Mouse (Mus musculus): ENCODE results near the gene Bend4. TPM values are rescaled to one million over a fixed set of nuclear protein-coding genes. Genes with fewer than 3 reads are reported as not detected.

The Bend4 gene
- 7.4 and 7.5 TPM in 2 replicates for polyA plus RNA-seq (2015; fragmentation: Nextera tagmentation; extraction: Ambion mirVana)

GRCm38 (mm10) chr5:67427443-67428360 lies at the start of gene Bend4:
Gene Bend4 (minus strand): TSS chr5:67428310.
- H3K4me3 ChIP-seq (ENCODE audit: low read length) = peak within 1 kb of the TSS; percentile 76
- peaks cover 9% of the 10 kb centered on the region; the same call in 1 of the 2 replicates for H3K4me1 ChIP-seq (replicated peaks; ENCODE audit: control insufficient read depth, insufficient read depth, low read length)
- peak within 1 kb of the TSS; percentile 59 for H3K27ac ChIP-seq (ENCODE audit: low read length)
- peak within 1 kb of the TSS; percentile 69 for H3K9ac ChIP-seq (ENCODE audit: low read length)
- no peaks in the 10 kb centered on the region for H3K9me3 ChIP-seq (ENCODE audit: control insufficient read depth, low read length)
- peaks cover 11% of the 10 kb centered on the region for H3K27me3 ChIP-seq (ENCODE audit: control insufficient read depth, insufficient read depth, low read depth, low read length)
- peak; percentile 86 for ATAC-seq (ENCODE audit: low read depth)
- H3K4me2 ChIP-seq (ENCODE audit: low read depth, low read length) = peak within 1 kb of the TSS; percentile 90
- 2% methylated on average over 58 of the region's 90 CpGs for WGBS
- no peaks in the 10 kb centered on the region for H3K36me3 ChIP-seq (ENCODE audit: control insufficient read depth, insufficient read depth, low read length)

GRCm38 (mm10) chr5:67473723-67474122 lies 45.6 kb upstream of the Bend4 start:
- Histone ChIP-seq H3K9me3 (ENCODE audit: control insufficient read depth, low read length) (no peaks in the 10 kb centered on the region), H3K4me1 (replicated peaks; ENCODE audit: control insufficient read depth, insufficient read depth, low read length) (peaks cover 13% of the 10 kb centered on the region), H3K4me3 (ENCODE audit: low read length) (no peak overlapping the region), H3K27me3 (ENCODE audit: control insufficient read depth, insufficient read depth, low read depth, low read length) (no peaks in the 10 kb centered on the region), H3K27ac (ENCODE audit: low read length) (peak overlapping the region; percentile 79), H3K4me2 (ENCODE audit: low read depth, low read length) (0 out of 2 replicates have a peak overlapping the region, but pooled peaks have one; percentile 4), H3K9ac (ENCODE audit: low read length) (no peak overlapping the region), H3K36me3 (ENCODE audit: control insufficient read depth, insufficient read depth, low read length) (no peaks in the 10 kb centered on the region)
- WGBS = 10% methylated on average over 8 of the region's 8 CpGs
- ATAC-seq (ENCODE audit: low read depth) = peak; percentile 78

- Histone ChIP-seq H3K9me3 (ENCODE audit: control insufficient read depth, low read length) (no peaks in the 10 kb centered on the region), H3K27ac (ENCODE audit: low read length) (peak overlapping the region; percentile 79), H3K9ac (ENCODE audit: low read length) (no peak overlapping the region), H3K4me2 (ENCODE audit: low read depth, low read length) (no peak overlapping the region), H3K4me1 (replicated peaks; ENCODE audit: control insufficient read depth, insufficient read depth, low read length) (peaks cover 13% of the 10 kb centered on the region), H3K36me3 (ENCODE audit: control insufficient read depth, insufficient read depth, low read length) (no peaks in the 10 kb centered on the region), H3K4me3 (ENCODE audit: low read length) (no peak overlapping the region), H3K27me3 (ENCODE audit: control insufficient read depth, insufficient read depth, low read depth, low read length) (no peaks in the 10 kb centered on the region)
- WGBS = 36% methylated on average over 5 of the region's 5 CpGs
- ATAC-seq (ENCODE audit: low read depth) = peak; percentile 71
Observed at GRCm38 (mm10) chr5:67473094-67473493, 45.0 kb upstream of the Bend4 start.

- Histone ChIP-seq H3K4me1 (replicated peaks; ENCODE audit: control insufficient read depth, insufficient read depth, low read length) (no peaks in the 10 kb centered on the region), H3K9me3 (ENCODE audit: control insufficient read depth, low read length) (no peaks in the 10 kb centered on the region; the same call in 1 of the 2 replicates), H3K36me3 (ENCODE audit: control insufficient read depth, insufficient read depth, low read length) (no peaks in the 10 kb centered on the region), H3K4me2 (ENCODE audit: low read depth, low read length) (no peak overlapping the region), H3K9ac (ENCODE audit: low read length) (no peak overlapping the region), H3K4me3 (ENCODE audit: low read length) (no peak overlapping the region), H3K27me3 (ENCODE audit: control insufficient read depth, insufficient read depth, low read depth, low read length) (no peaks in the 10 kb centered on the region), H3K27ac (ENCODE audit: low read length) (no peak overlapping the region)
- no peak for ATAC-seq (ENCODE audit: low read depth)
- 79% methylated on average over 15 of the region's 15 CpGs for WGBS
Observed at GRCm38 (mm10) chr5:67466866-67467530, 38.9 kb upstream of the Bend4 start.

GRCm38 (mm10) chr5:67464899-67465298 lies 36.8 kb upstream of the Bend4 start:
- Histone ChIP-seq H3K4me3 (ENCODE audit: low read length) (no peak overlapping the region), H3K9ac (ENCODE audit: low read length) (no peak overlapping the region), H3K9me3 (ENCODE audit: control insufficient read depth, low read length) (no peaks in the 10 kb centered on the region; the same call in 1 of the 2 replicates), H3K4me1 (replicated peaks; ENCODE audit: control insufficient read depth, insufficient read depth, low read length) (no peaks in the 10 kb centered on the region), H3K4me2 (ENCODE audit: low read depth, low read length) (no peak overlapping the region), H3K27ac (ENCODE audit: low read length) (no peak overlapping the region), H3K36me3 (ENCODE audit: control insufficient read depth, insufficient read depth, low read length) (no peaks in the 10 kb centered on the region), H3K27me3 (ENCODE audit: control insufficient read depth, insufficient read depth, low read depth, low read length) (no peaks in the 10 kb centered on the region)
- no peak for ATAC-seq (ENCODE audit: low read depth)
- 46% methylated on average over 3 of the region's 3 CpGs for WGBS

GRCm38 (mm10) chr5:67463636-67464035 lies 35.5 kb upstream of the Bend4 start:
- no peaks in the 10 kb centered on the region for H3K27me3 ChIP-seq (ENCODE audit: control insufficient read depth, insufficient read depth, low read depth, low read length)
- WGBS = 79% methylated on average over 9 of the region's 9 CpGs
- no peak overlapping the region for H3K4me2 ChIP-seq (ENCODE audit: low read depth, low read length)

GRCm38 (mm10) chr5:67462331-67462730 lies 34.2 kb upstream of the Bend4 start:
- whole genome bisulfite sequencing = 55% methylated on average over 4 of the region's 4 CpGs
- H3K4me1 ChIP-seq (replicated peaks; ENCODE audit: control insufficient read depth, insufficient read depth, low read length) = no peaks in the 10 kb centered on the region
- H3K4me2 ChIP-seq (ENCODE audit: low read depth, low read length) = no peak overlapping the region
- H3K27ac ChIP-seq (ENCODE audit: low read length) = no peak overlapping the region
- no peak for ATAC-seq (ENCODE audit: low read depth)
- H3K9ac ChIP-seq (ENCODE audit: low read length) = no peak overlapping the region
- H3K4me3 ChIP-seq (ENCODE audit: low read length) = no peak overlapping the region
- H3K9me3 ChIP-seq (ENCODE audit: control insufficient read depth, low read length) = no peaks in the 10 kb centered on the region; the same call in 1 of the 2 replicates
- H3K36me3 ChIP-seq (ENCODE audit: control insufficient read depth, insufficient read depth, low read length) = no peaks in the 10 kb centered on the region
- no peaks in the 10 kb centered on the region for H3K27me3 ChIP-seq (ENCODE audit: control insufficient read depth, insufficient read depth, low read depth, low read length)

More at GRCm38 (mm10) chr5:67463636-67464035, 35.5 kb upstream of the Bend4 start:
- H3K36me3 ChIP-seq (ENCODE audit: control insufficient read depth, insufficient read depth, low read length) = no peaks in the 10 kb centered on the region
- H3K27ac ChIP-seq (ENCODE audit: low read length) = no peak overlapping the region
- no peak for ATAC-seq (ENCODE audit: low read depth)
- no peaks in the 10 kb centered on the region; the same call in 1 of the 2 replicates for H3K9me3 ChIP-seq (ENCODE audit: control insufficient read depth, low read length)
- H3K4me1 ChIP-seq (replicated peaks; ENCODE audit: control insufficient read depth, insufficient read depth, low read length) = no peaks in the 10 kb centered on the region
- H3K4me3 ChIP-seq (ENCODE audit: low read length) = no peak overlapping the region
- H3K9ac ChIP-seq (ENCODE audit: low read length) = no peak overlapping the region

- 79% methylated on average over 4 of the region's 4 CpGs for WGBS
- H3K4me1 ChIP-seq (replicated peaks; ENCODE audit: control insufficient read depth, insufficient read depth, low read length) = no peaks in the 10 kb centered on the region
- no peak overlapping the region for H3K9ac ChIP-seq (ENCODE audit: low read length)
- ATAC-seq (ENCODE audit: low read depth) = no peak
- no peaks in the 10 kb centered on the region for H3K27me3 ChIP-seq (ENCODE audit: control insufficient read depth, insufficient read depth, low read depth, low read length)
- H3K4me2 ChIP-seq (ENCODE audit: low read depth, low read length) = no peak overlapping the region
- H3K4me3 ChIP-seq (ENCODE audit: low read length) = no peak overlapping the region
- H3K9me3 ChIP-seq (ENCODE audit: control insufficient read depth, low read length) = no peaks in the 10 kb centered on the region
- H3K36me3 ChIP-seq (ENCODE audit: control insufficient read depth, insufficient read depth, low read length) = no peaks in the 10 kb centered on the region
- H3K27ac ChIP-seq (ENCODE audit: low read length) = no peak overlapping the region
Observed at GRCm38 (mm10) chr5:67456841-67457240, 28.7 kb upstream of the Bend4 start.

- no peak overlapping the region for H3K4me3 ChIP-seq (ENCODE audit: low read length)
- no peaks in the 10 kb centered on the region for H3K9me3 ChIP-seq (ENCODE audit: control insufficient read depth, low read length)
- no peak for ATAC-seq (ENCODE audit: low read depth)
- H3K4me1 ChIP-seq (replicated peaks; ENCODE audit: control insufficient read depth, insufficient read depth, low read length) = no peaks in the 10 kb centered on the region
- no peaks in the 10 kb centered on the region for H3K36me3 ChIP-seq (ENCODE audit: control insufficient read depth, insufficient read depth, low read length)
- no peaks in the 10 kb centered on the region for H3K27me3 ChIP-seq (ENCODE audit: control insufficient read depth, insufficient read depth, low read depth, low read length)
- H3K4me2 ChIP-seq (ENCODE audit: low read depth, low read length) = no peak overlapping the region
- 95% methylated on average over 1 of the region's 1 CpGs for WGBS
- H3K27ac ChIP-seq (ENCODE audit: low read length) = no peak overlapping the region
- no peak overlapping the region for H3K9ac ChIP-seq (ENCODE audit: low read length)
Observed at GRCm38 (mm10) chr5:67454282-67454681, 26.2 kb upstream of the Bend4 start.

Measured in lung, embryonic 16.5 days (tissue).